Mouse (Mus musculus): ENCODE data around the gene Ttc41.

- no peak for TF ChIP-seq POLR2A (IDR thresholded peaks at IDR 0.05; ENCODE audit: low read depth, low read length)
- TF ChIP-seq CTCF (IDR thresholded peaks at IDR 0.05; ENCODE audit: extremely low read depth, insufficient read length, insufficient replicate concordance, low read depth, low read length): no peak
Observed at GRCm38 (mm10) chr10:86700973-86701372, 4.6 kb upstream of the Ttc41 start.

All from small intestine, adult 2 months (tissue).